Mouse (Mus musculus) heart, embryonic 10.5 days (tissue): ENCODE results near the gene Cd52. TPM values are rescaled to one million over a fixed set of nuclear protein-coding genes. Genes with fewer than 3 reads are reported as not detected.

Experiments
- DNase-seq: peaks from one replicate; pipeline ENCODE4 v3.0.0-alpha.2; 2017; ENCODE audit warnings: low spot score
- H3K27ac ChIP-seq: fragments of 300-500 bp; sonication (generic); 2 replicates; pipeline ENCODE4 v1.5.1; 2016; ENCODE audit warnings: mild to moderate bottlenecking
- H3K27me3 ChIP-seq: fragments of 300-500 bp; sonication (generic); 2 replicates; pipeline ENCODE4 v1.6.1; 2016; ENCODE audit warnings: mild to moderate bottlenecking; ENCODE audit not compliant: poor library complexity, insufficient read depth, severe bottlenecking
- H3K36me3 ChIP-seq: fragments of 300-500 bp; sonication (generic); 2 replicates; pipeline ENCODE4 v1.6.1; 2016; ENCODE audit warnings: mild to moderate bottlenecking, moderate library complexity
- H3K4me1 ChIP-seq: fragments of 300-500 bp; sonication (generic); 2 replicates; pipeline ENCODE4 v1.6.1; 2016; ENCODE audit warnings: mild to moderate bottlenecking
- H3K4me3 ChIP-seq: fragments of 300-500 bp; sonication (generic); 2 replicates; pipeline ENCODE4 v1.5.1; 2016; ENCODE audit warnings: mild to moderate bottlenecking, moderate library complexity
- H3K9me3 ChIP-seq: fragments of 300-500 bp; sonication (generic); 2 replicates; pipeline ENCODE4 v1.6.1; 2016; ENCODE audit warnings: mild to moderate bottlenecking, moderate library complexity
- WGBS: fragments of 180-500 bp; shearing (Covaris S2); methylation state at CpG from one replicate; pipeline ENCODE4 v1.1.7; 2016; 5-methylcytosine and 5-hydroxymethylcytosine counted together
- polyA plus RNA-seq: library from polyadenylated mRNA; unstranded; fragments of >200 nt; fragmentation: Nextera tagmentation; extraction: Ambion mirVana; gene quantifications from 2 replicates; pipeline ENCODE4 v1.2.1, GENCODE M21; 2016

The Cd52 gene
- polyA plus RNA-seq, 1 experiment from 2014 or later: 4.2 TPM

DNA sequence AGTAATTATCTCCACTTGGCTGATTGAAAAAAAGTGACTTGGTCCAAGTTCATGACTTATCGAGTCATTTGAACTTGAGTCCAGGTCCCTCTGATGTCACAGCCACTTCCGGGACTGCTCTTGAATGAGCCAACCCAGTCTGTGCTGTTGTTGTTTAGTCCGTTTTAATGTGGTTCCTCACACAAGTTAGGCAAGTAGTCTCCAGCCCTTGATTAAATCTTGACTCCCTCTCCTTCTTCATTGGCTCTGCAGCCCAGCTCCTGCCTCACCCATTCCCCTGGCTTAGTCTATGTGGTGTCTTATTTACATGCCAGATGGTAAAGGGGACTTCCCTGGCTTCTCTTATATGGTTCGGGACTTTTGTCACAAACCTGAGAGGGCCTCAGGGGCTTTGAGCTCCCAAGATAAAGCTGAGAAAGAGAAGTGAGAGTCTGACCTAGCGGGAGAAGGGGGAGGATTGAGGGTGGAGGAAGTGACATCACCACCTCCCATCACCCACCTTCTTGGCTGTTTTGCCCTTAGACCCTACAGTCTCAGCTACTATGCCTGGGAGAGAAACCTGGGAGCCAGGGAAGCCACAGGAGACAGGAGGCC, 2.2 kb upstream of the Cd52 start:
- H3K36me3 ChIP-seq: no peaks in the 10 kb centered on the region
- H3K27ac ChIP-seq: no peak overlapping the region
- DNase-seq: no peak
- 65% methylated on average over 5 of the region's 5 CpGs for WGBS
- peaks cover 6% of the 10 kb centered on the region for H3K4me1 ChIP-seq
- H3K9me3 ChIP-seq: no peaks in the 10 kb centered on the region
- H3K4me3 ChIP-seq: no peak overlapping the region
- H3K27me3 ChIP-seq: no peaks in the 10 kb centered on the region

DNA sequence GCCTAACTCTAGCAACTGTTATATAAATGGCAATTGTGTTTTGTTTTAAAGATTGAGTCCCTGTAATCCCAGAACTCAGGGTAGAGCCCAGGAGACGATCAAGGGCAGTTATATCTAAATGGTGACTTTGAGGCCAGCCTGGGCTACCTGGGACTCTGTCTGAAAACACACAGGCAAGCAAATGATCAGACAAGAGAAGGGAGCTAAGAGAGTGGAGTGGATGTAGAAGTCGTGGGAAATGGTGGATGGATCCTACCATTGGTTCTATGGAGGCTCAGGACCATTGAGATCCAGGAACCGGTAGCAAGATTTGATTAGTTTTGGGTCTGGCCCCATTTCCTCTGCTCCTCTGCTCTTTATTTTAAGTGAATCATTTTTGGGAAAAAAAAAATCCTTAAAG, 1.2 kb upstream of the Cd52 start:
- 78% methylated on average over 3 of the region's 3 CpGs for WGBS
- Histone ChIP-seq H3K27me3 (no peaks in the 10 kb centered on the region), H3K27ac (no peak overlapping the region)

DNA sequence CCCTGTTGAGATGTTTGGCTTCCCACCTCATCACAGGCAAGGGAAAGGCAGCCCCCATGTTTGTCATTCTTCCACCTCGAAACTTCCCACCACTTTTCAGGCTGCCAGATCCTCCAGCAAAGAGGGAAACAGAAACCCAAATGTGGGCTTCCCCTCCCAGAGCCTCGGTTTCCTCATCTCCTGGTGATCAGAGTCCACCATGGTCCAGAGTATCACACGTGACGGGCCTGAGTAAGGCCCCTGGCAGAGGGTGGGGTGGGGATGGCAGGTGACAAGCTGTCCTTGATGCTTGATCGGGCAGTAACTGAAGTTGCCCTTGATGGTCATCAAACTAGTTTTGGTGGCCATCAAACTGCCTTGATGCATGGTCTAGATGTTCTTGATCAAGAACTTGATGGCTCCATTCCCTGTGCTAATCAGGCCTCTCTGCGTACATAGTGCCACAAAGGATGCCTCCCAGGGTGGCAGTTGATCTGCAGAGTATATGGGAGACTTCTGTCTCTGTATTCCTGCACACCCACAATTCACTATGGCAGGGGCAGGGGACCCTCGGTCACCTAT, 798 bp downstream of the Cd52 start:
- no peak overlapping the region for H3K27ac ChIP-seq
- WGBS: 81% methylated on average over 7 of the region's 7 CpGs
- peaks cover 10% of the 10 kb centered on the region for H3K4me1 ChIP-seq
- H3K27me3 ChIP-seq: no peaks in the 10 kb centered on the region
- DNase-seq: no peak
- no peaks in the 10 kb centered on the region for H3K9me3 ChIP-seq
- H3K36me3 ChIP-seq: no peaks in the 10 kb centered on the region
- no peak overlapping the region for H3K4me3 ChIP-seq

More for the DNA sequence above, 1.2 kb upstream of the Cd52 start:
- peaks cover 6% of the 10 kb centered on the region for H3K4me1 ChIP-seq
- no peak for DNase-seq
- no peaks in the 10 kb centered on the region for H3K36me3 ChIP-seq
- no peak overlapping the region for H3K4me3 ChIP-seq
- H3K9me3 ChIP-seq: no peaks in the 10 kb centered on the region

DNA sequence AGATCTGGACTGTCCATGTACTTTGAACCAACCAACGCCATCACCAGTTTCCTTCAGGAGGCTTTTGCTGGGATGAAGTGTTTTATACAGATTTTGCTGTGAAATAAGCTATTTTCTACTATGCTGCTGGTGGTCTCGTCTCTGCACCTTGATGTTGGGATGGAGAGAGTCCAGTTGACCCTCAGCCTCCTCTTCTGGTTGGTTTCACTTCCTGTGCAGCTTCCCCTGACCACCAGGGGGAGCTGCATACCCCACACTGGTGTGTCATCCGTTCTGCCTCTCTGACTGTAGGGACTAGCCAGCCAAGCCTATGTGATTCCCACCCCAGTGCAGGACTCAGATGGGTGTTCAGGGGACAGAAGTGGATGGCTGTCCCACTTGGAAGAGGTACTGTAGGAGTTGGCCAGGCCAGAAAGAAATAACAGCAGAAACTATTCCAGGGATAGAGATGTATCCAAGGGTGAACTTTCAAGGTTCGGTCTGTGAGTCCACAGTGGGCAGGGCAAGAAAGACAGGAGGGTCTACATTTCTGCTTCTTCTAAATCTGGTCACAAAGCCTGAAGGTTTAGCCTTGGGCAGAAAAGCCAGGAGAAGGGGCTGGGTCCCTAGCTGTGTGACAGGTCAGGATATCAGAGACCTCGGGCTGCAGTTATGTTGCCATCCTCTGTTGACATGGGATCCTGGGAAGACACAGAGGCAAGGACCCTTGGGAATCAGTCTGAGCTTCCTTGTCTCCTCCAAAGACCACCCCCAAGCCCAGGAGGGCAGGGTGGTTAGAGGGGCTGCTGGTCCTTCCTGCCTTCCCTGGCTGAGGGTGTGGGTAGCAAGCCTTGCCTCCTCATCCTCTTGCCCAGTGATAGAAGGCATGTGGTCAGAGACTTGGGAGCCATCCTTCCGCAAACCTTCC, 2.2 kb downstream of the Cd52 start:
- H3K27me3 ChIP-seq: no peaks in the 10 kb centered on the region
- no peaks in the 10 kb centered on the region for H3K36me3 ChIP-seq
- H3K27ac ChIP-seq: no peak overlapping the region
- H3K4me3 ChIP-seq: no peak overlapping the region
- no peaks in the 10 kb centered on the region for H3K9me3 ChIP-seq
- peaks cover 4% of the 10 kb centered on the region for H3K4me1 ChIP-seq
- WGBS: 69% methylated on average over 6 of the region's 6 CpGs
- DNase-seq: no peak

DNA sequence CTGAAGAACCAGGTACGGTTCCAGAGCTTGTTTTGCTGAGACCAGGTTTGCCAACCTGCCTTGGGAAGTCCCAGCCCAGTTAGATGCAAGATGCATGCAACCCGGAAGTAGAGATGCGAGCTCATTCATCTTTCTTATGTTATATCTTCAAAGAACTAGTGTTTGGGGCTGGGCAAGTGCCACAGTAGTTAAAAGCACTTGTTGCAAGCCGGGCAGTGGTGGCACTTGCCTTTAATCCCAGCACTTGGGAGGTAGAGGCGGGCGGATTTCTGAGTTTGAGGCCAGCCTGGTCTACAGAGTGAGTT, 3.7 kb downstream of the Cd52 start:
- WGBS: 83% methylated on average over 6 of the region's 6 CpGs
- no peaks in the 10 kb centered on the region for H3K9me3 ChIP-seq
- H3K27ac ChIP-seq: no peak overlapping the region
- H3K4me1 ChIP-seq: peaks cover 4% of the 10 kb centered on the region
- no peaks in the 10 kb centered on the region for H3K36me3 ChIP-seq
- H3K27me3 ChIP-seq: no peaks in the 10 kb centered on the region
- H3K4me3 ChIP-seq: no peak overlapping the region
- DNase-seq: no peak

- H3K4me1 ChIP-seq: peaks cover 4% of the 10 kb centered on the region
- no peak overlapping the region for H3K27ac ChIP-seq
- no peak for DNase-seq
- H3K36me3 ChIP-seq: no peaks in the 10 kb centered on the region
- WGBS: 58% methylated on average over 16 of the region's 16 CpGs
- no peak overlapping the region for H3K4me3 ChIP-seq
- H3K27me3 ChIP-seq: no peaks in the 10 kb centered on the region
- no peaks in the 10 kb centered on the region for H3K9me3 ChIP-seq
Measured at GRCm38 (mm10) chr4:134090521-134091224, 4.2 kb downstream of the Cd52 start.

DNA sequence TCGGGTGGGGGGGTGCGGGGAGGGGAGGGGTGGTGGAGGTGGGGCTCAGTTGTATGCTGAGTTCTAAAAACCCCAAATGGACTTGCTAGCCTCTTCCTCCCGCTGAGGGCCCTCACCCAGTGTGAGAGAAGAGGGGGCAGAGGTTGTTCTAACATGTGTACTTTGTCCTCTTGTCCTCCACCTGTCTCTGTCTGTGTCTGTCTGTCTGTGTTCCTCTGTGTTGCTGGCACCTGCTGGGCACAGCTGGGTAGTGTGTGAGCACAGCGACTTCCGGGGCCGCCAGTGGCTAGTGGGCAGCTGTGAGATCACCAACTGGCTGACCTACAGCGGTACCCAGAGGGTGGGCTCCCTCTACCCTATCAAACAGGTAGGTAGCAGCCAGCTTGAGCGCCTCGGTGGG, 5.9 kb downstream of the Cd52 start:
- WGBS: 74% methylated on average over 9 of the region's 9 CpGs
- Histone ChIP-seq H3K4me1 (peaks cover 4% of the 10 kb centered on the region), H3K9me3 (no peaks in the 10 kb centered on the region), H3K36me3 (no peaks in the 10 kb centered on the region), H3K27ac (no peak overlapping the region), H3K4me3 (no peak overlapping the region), H3K27me3 (no peaks in the 10 kb centered on the region)
- DNase-seq: no peak

DNA sequence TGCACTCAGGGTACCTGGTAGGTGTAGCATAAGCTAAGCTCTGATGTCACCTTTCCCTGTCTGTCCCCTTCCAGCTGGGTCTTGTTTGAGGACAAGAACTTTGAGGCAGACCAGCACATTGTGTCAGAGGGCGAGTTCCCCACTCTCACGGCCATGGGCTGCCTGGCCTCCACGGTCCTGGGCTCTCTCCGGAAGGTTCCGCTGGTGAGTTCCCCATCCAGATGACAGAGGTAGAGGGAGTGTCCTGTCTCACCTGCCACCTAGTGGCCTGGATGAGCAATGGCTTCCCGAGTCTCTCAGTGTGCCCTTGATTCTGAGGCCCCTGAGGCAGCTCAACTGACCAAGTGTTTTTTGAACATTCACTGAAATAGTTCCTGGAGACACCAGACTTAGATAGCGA, 7.5 kb downstream of the Cd52 start:
- no peaks in the 10 kb centered on the region for H3K9me3 ChIP-seq
- no peak overlapping the region for H3K4me3 ChIP-seq
- H3K27ac ChIP-seq: no peak overlapping the region
- peaks cover 7% of the 10 kb centered on the region; the same call in 1 of the 2 replicates for H3K27me3 ChIP-seq
- 42% methylated on average over 7 of the region's 7 CpGs for WGBS
- H3K36me3 ChIP-seq: no peaks in the 10 kb centered on the region
- peaks cover 8% of the 10 kb centered on the region for H3K4me1 ChIP-seq
- DNase-seq: peak; percentile 79

- Histone ChIP-seq H3K9me3 (no peaks in the 10 kb centered on the region), H3K36me3 (no peaks in the 10 kb centered on the region), H3K4me1 (peaks cover 18% of the 10 kb centered on the region), H3K27me3 (peaks cover 29% of the 10 kb centered on the region), H3K27ac (no peak overlapping the region), H3K4me3 (no peak overlapping the region)
- 78% methylated on average over 4 of the region's 4 CpGs for WGBS
- no peak for DNase-seq
Measured at GRCm38 (mm10) chr4:134084999-134085398, 9.9 kb downstream of the Cd52 start.

DNA sequence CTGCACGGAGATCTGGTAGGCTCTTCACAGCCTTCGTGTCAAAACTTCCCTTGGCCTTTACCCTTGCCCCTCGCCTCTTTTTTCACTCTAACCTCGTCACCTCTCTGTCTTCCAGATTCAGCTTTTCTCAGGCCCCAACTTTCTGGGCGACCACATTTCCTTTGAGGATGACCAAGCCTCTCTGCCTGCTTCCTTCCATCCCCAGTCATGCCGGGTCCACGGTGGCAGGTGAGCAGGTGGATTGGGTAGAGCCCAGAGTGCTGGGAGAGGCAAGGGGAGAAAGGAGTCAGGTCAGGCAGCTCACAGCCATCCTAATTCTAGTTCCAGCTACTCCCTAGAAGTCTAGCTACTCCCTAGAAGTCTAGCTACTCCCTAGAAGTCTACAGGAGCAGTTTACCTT, 12.4 kb downstream of the Cd52 start:
- H3K27me3 ChIP-seq: peaks cover 31% of the 10 kb centered on the region
- no peaks in the 10 kb centered on the region for H3K9me3 ChIP-seq
- WGBS: 24% methylated on average over 7 of the region's 7 CpGs

DNA sequence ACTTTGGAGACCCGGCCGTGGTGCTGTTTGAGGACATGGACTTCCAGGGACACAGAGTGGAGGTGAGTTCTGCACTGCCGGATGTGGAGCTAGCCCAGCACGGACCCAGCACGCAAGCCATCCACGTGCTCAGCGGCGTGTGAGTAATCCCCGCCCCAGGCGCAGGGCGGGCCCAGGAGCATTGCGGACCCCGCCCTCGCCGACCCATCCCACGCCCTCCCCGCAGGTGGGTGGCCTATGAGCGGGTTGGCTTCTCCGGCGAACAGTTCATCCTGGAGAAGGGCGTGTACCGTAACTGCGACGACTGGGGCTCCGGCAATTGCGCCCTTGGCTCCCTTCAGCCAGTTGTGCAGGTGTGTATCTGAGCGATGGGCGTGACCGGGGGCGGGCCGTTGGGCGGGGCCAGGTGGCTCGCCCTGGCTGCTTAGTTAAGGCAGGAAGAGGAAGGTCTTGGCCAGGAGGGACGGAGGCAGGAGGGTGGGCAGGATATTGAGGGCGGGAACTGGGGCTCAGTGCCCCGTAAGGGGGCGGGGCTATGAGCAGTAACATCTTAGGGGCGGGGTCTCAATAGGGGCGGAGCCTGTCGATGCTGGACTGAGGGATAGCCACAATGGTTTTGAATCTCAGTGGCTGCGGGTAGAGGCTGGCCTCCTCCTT, 13.0 kb downstream of the Cd52 start:
- peak; percentile 93 for DNase-seq
- no peaks in the 10 kb centered on the region for H3K9me3 ChIP-seq
- 1% methylated on average over 41 of the region's 41 CpGs for WGBS
- peak overlapping the region; percentile 37; the same call in 1 of the 2 replicates for H3K27ac ChIP-seq
- peaks cover 31% of the 10 kb centered on the region for H3K27me3 ChIP-seq
- no peaks in the 10 kb centered on the region for H3K36me3 ChIP-seq
- peaks cover 22% of the 10 kb centered on the region for H3K4me1 ChIP-seq
- peak overlapping the region; percentile 67 for H3K4me3 ChIP-seq

More for the DNA sequence above, 12.4 kb downstream of the Cd52 start:
- DNase-seq: no peak
- H3K27ac ChIP-seq: 0 out of 2 replicates have a peak overlapping the region, but pooled peaks have one; percentile 5
- H3K36me3 ChIP-seq: no peaks in the 10 kb centered on the region
- peak overlapping the region; percentile 67 for H3K4me3 ChIP-seq
- peaks cover 22% of the 10 kb centered on the region for H3K4me1 ChIP-seq

GRCm38 (mm10) chr4:134080674-134081073, 14.2 kb downstream of the Cd52 start:
- no peak for DNase-seq
- WGBS: 82% methylated on average over 4 of the region's 4 CpGs
- no peaks in the 10 kb centered on the region for H3K9me3 ChIP-seq
- H3K4me3 ChIP-seq: no peak overlapping the region
- no peak overlapping the region for H3K27ac ChIP-seq
- peaks cover 22% of the 10 kb centered on the region for H3K4me1 ChIP-seq
- no peaks in the 10 kb centered on the region for H3K36me3 ChIP-seq
- peaks cover 31% of the 10 kb centered on the region for H3K27me3 ChIP-seq
